Mouse (Mus musculus) cortical plate, adult 2 months (tissue): ENCODE measurements around the gene Nemp1.

ENCODE experiments used
- CTCF ChIP-seq: fragments of 200-500 bp; IDR thresholded peaks from 2 replicates; pipeline ENCODE4 v1.5.1; 2011; ENCODE audit warnings: mild to moderate bottlenecking, control low read depth, low read length; ENCODE audit not compliant: insufficient read depth; ENCODE audit errors: extremely low read depth
- POLR2A ChIP-seq: fragments of 200-500 bp; IDR thresholded peaks from 2 replicates; pipeline ENCODE4 v1.6.1; 2011; ENCODE audit warnings: mild to moderate bottlenecking, low read length, control low read depth; ENCODE audit not compliant: insufficient read depth; ENCODE audit errors: extremely low read depth

DNA sequence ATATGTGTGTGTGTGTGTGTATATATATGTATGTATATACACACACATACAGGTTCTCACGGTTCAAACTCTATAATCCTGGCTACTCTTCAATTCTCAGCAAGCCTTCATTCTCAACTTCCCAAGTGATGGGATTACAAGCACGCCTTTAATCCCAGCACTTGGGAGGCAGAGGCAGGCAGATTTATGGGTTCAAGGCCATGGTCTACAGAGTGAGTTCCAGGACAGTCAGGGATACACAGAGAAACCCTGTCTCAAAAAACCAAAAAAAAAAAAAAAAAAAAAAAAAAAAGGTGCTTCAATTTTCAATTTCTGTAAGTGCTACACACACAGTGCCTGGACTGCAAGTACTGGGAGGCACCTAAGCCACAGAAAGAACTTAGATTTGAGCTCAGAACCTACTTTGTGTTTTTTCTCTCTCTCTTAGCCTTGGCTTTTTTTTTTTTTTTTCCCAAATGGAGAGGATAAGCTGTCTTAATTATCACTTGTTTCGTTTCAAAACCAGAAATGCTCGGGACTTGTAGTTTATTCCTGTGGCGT lies 9.2 kb downstream of the Nemp1 start:
- TF ChIP-seq POLR2A (no peak), CTCF (no peak)
